In the genomic region with DNA sequence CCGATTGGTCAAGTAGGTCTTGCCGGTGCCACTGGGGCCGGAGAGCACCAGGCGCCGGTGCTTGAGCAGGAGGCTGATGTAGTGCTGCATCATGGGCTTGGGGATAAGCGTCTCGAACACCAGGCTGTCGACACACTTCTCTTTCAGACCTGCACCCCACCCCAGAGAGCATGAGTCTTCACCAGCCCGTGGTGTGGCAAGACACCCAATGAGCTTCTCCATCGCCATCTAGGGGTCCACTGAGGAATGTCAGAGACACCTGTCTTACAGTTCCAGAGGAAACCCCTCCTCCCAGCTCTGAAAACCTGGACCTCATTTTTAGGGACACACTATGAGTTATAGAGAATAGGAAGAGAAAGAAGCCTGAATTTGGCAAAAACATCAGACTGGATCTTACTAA, we compare ENCODE assay signal across 8 mouse cellular contexts. TPM values are rescaled to one million over a fixed set of nuclear protein-coding genes. Genes with fewer than 3 reads are reported as not detected.
DNase-seq lines count a peak whose midpoint lies in the region; ATAC-seq lines count a peak whose summit lies in the region.

No protein-coding gene starts in this region.

- no peak overlapping the region for H3K27ac ChIP-seq in midbrain, embryonic 11.5 days (ENCODE audit: low read depth, low read length)
- H3K27ac ChIP-seq in midbrain, embryonic 15.5 days: no peak overlapping the region

- H3K9me3 ChIP-seq in midbrain, embryonic 11.5 days (ENCODE audit: control insufficient read depth, low read length): no peaks in the 10 kb centered on the region
- H3K9me3 ChIP-seq in midbrain, embryonic 15.5 days: no peaks in the 10 kb centered on the region

- 82% methylated on average over 10 of the region's 10 CpGs for WGBS in midbrain, embryonic 11.5 days
- 82% methylated on average over 10 of the region's 10 CpGs for WGBS in midbrain, embryonic 15.5 days

- ATAC-seq in frontal cortex, adult (ENCODE audit: low TSS enrichment): peak; percentile 80
- ATAC-seq in midbrain, embryonic 11.5 days (ENCODE audit: low FRiP score): no peak
- ATAC-seq in midbrain, embryonic 15.5 days (replicated peaks): no peak
- peak; percentile 95 for ATAC-seq in megakaryocyte progenitor cell, adult 5-6 weeks (replicated peaks; ENCODE audit: poor library complexity)

- peaks cover 3% of the 10 kb centered on the region; the same call in 1 of the 2 replicates for H3K36me3 ChIP-seq in midbrain, embryonic 11.5 days (ENCODE audit: control insufficient read depth, insufficient read depth, low read length)
- H3K36me3 ChIP-seq in midbrain, embryonic 15.5 days (replicated peaks): peaks cover 63% of the 10 kb centered on the region

- no peaks in the 10 kb centered on the region for H3K4me1 ChIP-seq in midbrain, embryonic 11.5 days (ENCODE audit: control insufficient read depth, insufficient read depth, low read length)
- H3K4me1 ChIP-seq in midbrain, embryonic 15.5 days: no peaks in the 10 kb centered on the region

- no peak overlapping the region for H3K9ac ChIP-seq in midbrain, embryonic 11.5 days (ENCODE audit: low read length)
- H3K9ac ChIP-seq in midbrain, embryonic 15.5 days: no peak overlapping the region

- no peak for DNase-seq in frontal cortex, postnatal 10 days (ENCODE audit: low spot score in 2 of 2)
- peak; percentile 75 for DNase-seq in midbrain, embryonic 11.5 days (ENCODE audit: low spot score, missing footprints)
- peak; percentile 40 for DNase-seq in c-Kit-positive CD71-negative TER-119-negative erythroid progenitor cells, embryonic 14.5 days (ENCODE audit: low read depth)
- no peak for DNase-seq in yolk sac, embryonic 10.5 days (ENCODE audit: low spot score)
- no peak for DNase-seq in gastrocnemius, adult 8-10 months (ENCODE audit: low spot score in 2 of 2)

- no peaks in the 10 kb centered on the region for H3K27me3 ChIP-seq in midbrain, embryonic 11.5 days (ENCODE audit: control insufficient read depth, insufficient read depth, low read length)
- H3K27me3 ChIP-seq in midbrain, embryonic 15.5 days (replicated peaks): no peaks in the 10 kb centered on the region

- H3K4me2 ChIP-seq in midbrain, embryonic 11.5 days: no peak overlapping the region
- no peak overlapping the region for H3K4me2 ChIP-seq in midbrain, embryonic 15.5 days

- H3K4me3 ChIP-seq in midbrain, embryonic 11.5 days (ENCODE audit: low read depth, low read length): no peak overlapping the region
- H3K4me3 ChIP-seq in midbrain, embryonic 15.5 days: no peak overlapping the region

RNA-seq across cellular contexts. Expression of a gene that starts 22.0 kb away (rescaled TPM):
- 167 and 188 TPM in 2 replicates for polyA plus RNA-seq in midbrain, embryonic 11.5 days (2014; fragmentation: Nextera tagmentation; extraction: Ambion mirVana)
- 119 and 121 TPM in 2 replicates for polyA plus RNA-seq in midbrain, embryonic 15.5 days (2015; fragmentation: Nextera tagmentation; extraction: Ambion mirVana)
- 35.9 and 47.0 TPM in 2 replicates for total RNA-seq in megakaryocyte progenitor cell, adult 5-6 weeks (2015)
- 33.8 and 39.9 TPM in 2 replicates for total RNA-seq in megakaryocyte progenitor cell, adult 5-6 weeks (2017)
- 10 to 100 TPM; 18.0 to 32.4 (median 26.0) TPM for total RNA-seq in gastrocnemius, adult 8-10 months (2022)

Comparison
In these comparisons a context has a peak if more than half of its experiments do, and no peak if none do; other contexts are left out.
1. ATAC-seq: peak in frontal cortex, adult (single experiment) and megakaryocyte progenitor cell, adult 5-6 weeks (single experiment); none in midbrain, embryonic 11.5 days (single experiment) and midbrain, embryonic 15.5 days (single experiment).
2. DNase-seq: peak in midbrain, embryonic 11.5 days (single experiment) and c-Kit-positive CD71-negative TER-119-negative erythroid progenitor cells, embryonic 14.5 days (single experiment); none in frontal cortex, postnatal 10 days (0 of 2), yolk sac, embryonic 10.5 days (single experiment) and gastrocnemius, adult 8-10 months (0 of 2).